Mouse (Mus musculus): ENCODE measurements around the gene Ankrd11.

Gene Ankrd11

DNA sequence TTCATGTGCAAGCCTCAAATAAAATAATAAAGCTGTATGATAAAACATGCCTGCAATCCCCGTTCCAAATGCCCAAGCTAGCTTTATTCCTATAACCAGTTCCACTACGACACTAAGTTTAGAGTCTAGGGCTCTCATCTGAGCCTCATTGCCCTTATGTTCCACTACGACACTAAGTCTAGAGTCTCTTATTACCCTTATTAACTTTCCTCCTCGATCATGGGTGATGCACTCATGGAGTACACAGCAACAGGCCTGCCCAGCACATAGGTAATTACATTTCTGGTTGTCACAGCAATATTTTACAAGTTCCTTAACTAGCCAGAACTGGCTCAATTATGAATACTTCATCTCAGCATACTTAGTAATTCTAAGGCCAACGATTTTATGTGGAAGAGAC lies 36.3 kb downstream of the Ankrd11 start:
- DNase-seq (ENCODE audit: extremely low read depth, low read depth, low spot score): no peak

DNA sequence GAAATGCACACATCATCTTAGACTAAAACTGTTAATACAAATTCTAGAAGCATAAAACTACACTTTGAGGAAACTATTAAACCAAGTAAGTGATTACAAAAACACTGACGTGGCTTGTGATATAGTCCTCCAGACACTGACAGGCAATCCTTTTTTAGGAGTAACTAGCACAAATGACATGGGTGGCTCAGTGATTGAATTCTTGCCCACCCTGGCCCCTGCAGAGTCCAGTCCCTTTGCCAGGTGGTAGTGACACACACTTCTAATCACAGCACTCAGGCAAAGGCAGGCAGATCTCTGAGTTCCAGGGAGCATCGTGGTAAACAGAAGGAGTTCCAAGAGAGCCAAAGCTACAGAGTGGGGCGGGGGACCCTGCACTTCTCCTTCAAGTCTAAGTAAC lies 36.7 kb downstream of the Ankrd11 start:
- DNase-seq (ENCODE audit: extremely low read depth, low read depth, low spot score): no peak

DNA sequence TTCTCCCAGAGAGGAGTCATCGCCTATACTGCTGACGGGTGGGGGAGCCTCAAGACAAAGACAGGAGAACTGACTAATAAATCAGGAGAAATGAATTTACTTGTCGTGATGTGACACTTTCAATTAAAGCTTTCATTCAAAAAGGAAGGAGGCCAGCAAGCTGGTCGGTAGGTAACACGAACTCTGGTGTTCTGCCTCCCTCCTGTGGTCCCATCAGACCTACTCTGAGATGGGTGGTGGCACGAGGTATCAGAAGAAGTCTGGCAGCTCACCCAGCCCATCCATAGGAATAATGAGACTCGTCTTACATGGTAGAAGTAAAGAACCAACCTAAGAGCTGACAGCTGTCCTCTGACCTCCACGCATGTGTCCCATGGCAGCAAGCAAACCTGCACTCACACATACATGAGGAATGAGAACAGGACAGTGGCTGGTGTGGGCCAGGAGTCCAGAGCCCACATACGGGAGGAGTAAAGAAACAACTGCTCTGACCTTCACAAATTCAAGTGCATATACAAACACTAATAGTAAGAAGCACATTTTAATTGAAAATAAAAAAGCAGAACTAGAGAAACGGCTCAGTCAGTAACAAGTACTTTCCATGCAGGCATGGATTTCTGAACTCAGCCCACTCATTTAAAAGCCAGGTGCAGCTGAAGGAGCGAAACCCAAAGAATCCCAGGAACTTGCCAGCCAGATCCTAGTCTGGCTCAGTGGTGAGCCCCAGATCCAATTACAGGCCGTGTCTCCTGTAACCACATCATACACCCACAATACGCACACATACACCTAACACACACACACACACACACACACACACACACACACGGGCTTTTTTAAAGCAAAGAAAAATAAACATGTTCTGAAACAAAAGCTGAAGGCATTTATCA lies 37.8 kb downstream of the Ankrd11 start:
- DNase-seq (ENCODE audit: extremely low read depth, low read depth, low spot score): no peak

DNA sequence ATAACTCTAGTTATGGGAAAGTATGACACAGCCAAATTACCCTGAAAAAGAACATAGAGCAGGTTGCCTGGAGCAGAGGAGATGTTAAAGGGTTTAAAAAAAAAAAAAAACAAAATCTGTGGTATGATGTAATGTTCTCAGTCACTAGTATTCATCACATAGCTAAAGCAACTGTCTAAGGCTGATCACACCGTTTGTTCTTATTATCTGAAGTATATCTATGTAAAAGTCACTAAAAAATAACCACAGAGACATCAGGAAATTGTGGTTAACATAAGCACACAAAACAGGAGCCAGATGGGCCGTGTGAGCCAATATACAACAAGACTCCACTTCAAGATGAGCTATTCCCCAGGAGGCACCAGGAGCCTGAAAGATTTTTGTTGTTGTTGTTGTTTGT lies 41.8 kb downstream of the Ankrd11 start:
- DNase-seq (ENCODE audit: extremely low read depth, low read depth, low spot score): no peak

DNA sequence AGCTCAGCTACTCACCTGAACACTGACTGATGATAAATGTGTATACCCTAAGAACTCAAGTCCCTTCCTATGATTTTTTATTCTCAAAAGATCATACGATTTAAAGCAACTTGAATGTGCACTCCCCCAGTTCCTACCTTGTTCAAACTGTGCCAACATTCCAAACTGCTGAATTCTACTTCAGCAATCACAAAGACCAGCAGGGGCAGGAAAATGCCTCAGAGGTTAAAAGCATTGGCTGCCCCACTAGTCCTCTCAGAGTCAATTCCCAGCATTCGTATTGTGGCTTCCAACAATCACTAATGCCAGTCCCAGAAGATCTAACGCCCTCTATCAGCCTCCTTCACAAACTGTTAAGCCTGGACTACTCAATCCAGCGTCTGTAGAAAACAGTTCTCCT lies 44.1 kb downstream of the Ankrd11 start:
- no peak for DNase-seq (ENCODE audit: extremely low read depth, low read depth, low spot score)

DNA sequence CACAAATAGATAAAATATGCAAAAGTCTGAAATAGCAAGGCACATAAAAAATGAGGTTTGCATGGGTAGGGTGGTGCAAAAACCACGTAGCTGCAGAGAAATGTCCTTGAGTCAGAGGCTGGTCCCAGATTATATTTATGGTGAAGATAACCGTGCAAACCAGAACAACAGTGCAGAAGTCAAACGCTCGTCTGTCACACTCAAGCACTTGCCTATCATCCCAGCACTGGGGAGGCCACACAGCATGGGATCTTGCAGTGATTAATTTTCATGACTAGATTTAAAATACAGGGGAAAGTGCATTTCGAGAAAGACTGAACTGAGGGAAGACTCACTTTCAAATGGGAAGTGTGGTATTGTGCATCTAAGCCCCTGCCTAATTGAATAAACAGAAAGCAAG lies 48.3 kb downstream of the Ankrd11 start:
- no peak for DNase-seq (ENCODE audit: extremely low read depth, low read depth, low spot score)

DNA sequence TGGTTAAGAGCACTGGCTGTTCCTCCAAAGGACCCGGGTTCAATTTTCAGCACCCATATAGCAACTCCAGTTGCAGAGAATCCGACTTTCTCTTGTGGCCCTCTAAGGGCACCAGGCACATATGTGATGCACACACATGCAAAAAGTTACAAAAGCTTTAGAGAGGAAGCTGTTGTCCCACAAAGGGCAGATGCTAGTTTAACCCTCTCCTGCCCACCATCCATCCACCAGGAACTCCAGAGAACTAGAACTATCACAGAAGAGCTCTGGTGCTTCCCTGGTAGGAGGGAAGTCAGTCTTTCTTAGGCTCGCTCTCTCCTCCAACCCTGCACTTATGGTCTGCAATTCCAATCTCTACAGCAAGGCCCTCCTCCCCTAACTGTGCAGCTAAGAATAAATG lies 49.0 kb downstream of the Ankrd11 start:
- no peak for DNase-seq (ENCODE audit: extremely low read depth, low read depth, low spot score)

DNA sequence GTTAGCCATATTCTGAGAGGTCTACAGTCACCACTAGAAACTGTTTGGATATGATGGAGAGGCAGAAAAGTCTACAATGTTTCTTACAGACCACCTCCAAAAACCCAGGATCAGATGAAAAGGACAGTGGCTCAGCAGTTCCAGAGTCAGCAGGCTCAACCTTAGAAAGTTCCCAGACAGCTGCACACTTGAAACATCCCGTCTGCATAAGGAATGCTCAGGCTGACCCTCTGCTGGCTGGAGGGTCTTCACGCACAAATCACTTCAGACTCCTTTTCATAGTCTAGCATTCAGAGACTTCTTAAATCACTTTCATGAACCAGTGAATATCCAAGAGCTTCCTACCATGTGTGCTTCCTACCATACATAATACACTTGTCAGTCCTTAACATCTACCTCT lies 49.8 kb downstream of the Ankrd11 start:
- DNase-seq (ENCODE audit: extremely low read depth, low read depth, low spot score): no peak

DNA sequence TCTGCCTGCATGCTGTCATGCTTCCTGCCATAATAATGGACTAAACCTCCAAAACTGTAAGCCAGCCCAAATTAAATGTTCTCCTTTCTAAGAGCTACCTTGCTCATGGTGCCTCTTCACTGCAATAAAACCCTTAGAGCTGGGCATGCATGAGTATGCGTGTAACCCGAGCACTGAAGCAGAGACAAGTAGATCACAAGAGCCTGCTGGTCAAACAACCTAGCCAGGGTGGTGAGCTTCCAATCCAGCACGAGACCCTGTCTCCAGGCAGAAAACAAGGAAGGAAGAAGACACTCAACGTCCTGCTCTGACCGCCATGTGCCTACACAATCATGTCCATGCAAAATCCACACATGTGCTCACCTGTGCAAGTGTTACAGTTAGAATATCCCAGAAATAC lies 50.7 kb downstream of the Ankrd11 start:
- DNase-seq (ENCODE audit: extremely low read depth, low read depth, low spot score): no peak

DNA sequence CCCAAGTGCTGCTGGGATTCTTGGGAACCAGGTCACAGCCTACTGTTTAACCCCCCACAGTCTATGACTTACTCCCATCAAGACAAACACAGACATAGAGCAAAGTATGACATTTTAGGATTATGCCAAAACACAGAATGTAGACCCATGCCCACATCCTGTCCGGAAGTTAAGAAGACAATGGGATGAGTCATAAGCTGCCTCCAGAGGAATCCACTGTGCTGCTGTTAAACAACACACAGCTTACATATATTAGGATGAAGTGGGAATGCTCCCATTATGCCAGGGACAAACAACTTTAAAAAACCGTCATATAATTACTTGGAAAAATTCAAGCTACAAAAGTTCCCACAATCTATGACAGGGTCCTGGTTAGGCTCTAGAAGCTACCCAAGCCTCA lies 52.1 kb downstream of the Ankrd11 start:
- DNase-seq (ENCODE audit: extremely low read depth, low read depth, low spot score): no peak

DNA sequence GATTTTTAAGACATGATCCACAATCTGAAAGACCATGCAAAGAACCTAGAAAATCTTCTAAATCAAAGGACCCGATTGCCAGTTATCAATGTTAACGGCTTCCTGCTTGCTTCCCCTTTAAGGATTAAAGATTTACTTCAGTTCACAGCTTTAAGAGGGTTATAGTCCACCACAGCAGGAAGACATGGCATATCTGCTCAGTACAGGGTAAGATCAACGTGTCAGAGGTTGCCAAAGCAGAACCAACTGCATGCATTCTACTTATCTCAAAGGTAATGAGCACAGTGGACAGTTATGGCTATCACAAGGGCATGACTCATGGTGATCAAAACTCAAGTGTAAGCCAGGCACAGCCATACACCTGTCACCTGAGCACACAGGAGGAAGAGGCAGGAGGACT lies 53.1 kb downstream of the Ankrd11 start:
- DNase-seq (ENCODE audit: extremely low read depth, low read depth, low spot score): no peak

DNA sequence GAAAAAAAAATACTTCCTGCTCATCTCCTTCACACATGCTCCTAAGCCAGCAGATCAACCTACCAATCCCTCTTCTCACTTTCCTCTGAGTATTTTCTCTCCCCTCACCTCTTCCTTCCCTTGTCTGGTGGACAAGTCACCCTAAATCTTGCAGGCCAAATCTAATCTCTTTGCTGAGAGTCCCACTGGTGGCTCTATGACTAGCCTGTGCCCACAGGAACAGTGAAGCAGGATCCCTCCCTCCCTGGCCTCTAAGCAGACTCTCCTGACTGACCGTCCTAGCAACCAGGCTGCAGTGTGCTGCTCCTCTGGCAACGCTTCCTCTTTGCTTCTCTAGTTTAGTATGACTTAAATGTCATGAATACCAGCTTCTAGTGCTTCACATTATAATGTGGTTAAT lies 54.8 kb downstream of the Ankrd11 start:
- DNase-seq (ENCODE audit: extremely low read depth, low read depth, low spot score): no peak

DNA sequence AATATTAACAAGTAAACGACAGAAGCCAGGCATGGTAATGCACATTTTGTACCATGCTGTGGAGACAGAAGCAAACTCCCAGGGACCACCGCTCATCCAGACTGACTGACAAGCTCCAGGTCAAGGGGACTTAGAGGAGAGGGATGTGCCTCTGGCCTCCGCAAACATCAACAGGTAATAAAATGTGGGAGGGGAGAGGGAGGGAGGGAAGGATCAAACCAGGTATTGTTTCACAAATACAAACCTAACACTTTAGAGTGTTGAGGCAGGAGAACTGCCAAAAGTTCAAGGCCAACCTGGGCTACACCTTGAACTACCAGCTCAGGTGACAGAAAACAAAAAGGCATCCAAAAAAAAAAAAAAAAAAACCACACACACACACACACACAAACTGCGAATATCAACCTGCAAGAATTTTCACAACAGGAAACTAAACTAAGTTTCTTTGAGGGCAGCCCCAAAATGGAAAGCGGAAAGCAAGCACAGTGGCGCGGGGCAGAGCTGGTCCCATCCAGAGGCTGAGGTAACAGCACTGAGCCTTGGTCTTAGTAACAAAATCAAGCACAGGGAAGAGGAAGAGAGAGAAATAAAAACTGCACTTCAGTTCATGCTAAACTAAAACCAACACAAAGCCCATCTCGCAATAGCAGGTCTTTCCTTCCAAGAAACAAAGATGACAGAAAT lies 55.4 kb downstream of the Ankrd11 start:
- DNase-seq (ENCODE audit: extremely low read depth, low read depth, low spot score): no peak

DNA sequence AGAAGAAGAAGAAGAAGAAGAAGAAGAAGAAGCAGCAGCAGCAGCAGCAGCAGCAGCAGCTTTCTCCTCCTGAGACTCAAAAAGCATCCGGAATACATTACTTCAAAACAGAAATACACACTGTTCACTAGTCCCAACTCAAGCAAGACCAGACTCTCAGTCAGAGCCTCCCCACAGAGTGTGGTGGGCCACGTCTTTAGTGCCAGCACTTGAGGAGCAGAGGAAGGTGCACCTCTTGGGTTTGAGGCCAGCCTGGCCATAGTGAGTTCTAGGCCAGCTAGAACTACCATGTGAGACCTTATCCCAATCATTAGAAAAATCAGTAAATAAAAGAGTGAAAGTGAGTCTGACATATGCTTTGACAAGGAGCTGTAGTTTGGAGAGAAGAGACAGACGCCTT lies 57.9 kb downstream of the Ankrd11 start:
- DNase-seq (ENCODE audit: extremely low read depth, low read depth, low spot score): no peak

DNA sequence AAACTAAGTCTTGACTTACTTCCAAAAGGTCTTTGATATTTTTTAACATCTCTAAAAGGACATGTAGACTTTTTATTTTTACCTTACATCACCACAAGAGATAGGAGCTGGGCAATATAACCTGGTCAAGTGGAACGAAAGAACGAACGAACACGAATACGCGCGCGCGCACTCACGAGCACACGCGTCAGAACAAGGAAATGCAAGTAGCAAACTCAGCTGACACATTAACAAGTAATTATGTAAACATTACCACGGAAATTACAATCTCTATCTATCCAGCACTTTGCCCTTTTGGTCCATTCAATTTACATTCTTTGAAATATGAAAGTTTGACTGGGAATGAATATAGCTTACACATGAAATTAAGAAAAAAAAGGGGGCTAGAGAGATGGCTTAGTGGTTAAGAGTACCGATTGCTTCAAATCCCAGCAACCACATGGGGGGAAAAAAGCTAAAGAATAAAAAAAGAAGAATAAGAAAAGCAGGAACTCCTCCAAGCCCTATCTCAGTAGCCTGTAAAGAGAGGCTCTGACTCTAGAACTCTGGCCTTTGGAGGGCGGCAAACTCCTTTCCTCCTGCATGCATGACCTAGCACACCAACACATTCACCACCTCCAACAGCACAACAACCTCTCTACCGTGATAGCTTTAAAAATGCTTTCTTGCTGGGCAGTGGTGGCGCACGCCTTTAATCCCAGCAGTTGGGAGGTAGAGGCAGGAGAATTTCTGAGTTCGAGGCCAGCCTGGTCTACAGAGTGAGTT lies 58.7 kb downstream of the Ankrd11 start:
- DNase-seq (ENCODE audit: extremely low read depth, low read depth, low spot score): no peak

DNA sequence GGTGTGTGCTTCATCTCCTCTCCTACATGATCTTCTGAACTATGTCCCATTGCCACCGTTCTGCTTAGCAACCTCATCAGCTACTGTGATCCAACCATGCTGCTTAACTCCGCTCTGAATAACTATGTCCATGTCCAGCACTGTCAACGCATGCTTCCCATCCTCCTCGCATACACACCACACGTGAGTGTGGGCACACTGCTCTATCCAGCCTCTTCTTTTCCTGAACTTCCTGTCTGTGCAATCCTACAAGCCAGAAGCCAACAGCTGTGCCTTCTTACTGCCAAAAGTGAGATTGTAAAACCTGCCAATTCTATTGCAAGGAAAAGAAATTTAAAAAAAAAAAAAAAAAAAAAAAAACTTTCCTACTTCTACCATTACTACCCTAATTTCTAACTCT lies 60.4 kb downstream of the Ankrd11 start:
- no peak for DNase-seq (ENCODE audit: extremely low read depth, low read depth, low spot score)

DNA sequence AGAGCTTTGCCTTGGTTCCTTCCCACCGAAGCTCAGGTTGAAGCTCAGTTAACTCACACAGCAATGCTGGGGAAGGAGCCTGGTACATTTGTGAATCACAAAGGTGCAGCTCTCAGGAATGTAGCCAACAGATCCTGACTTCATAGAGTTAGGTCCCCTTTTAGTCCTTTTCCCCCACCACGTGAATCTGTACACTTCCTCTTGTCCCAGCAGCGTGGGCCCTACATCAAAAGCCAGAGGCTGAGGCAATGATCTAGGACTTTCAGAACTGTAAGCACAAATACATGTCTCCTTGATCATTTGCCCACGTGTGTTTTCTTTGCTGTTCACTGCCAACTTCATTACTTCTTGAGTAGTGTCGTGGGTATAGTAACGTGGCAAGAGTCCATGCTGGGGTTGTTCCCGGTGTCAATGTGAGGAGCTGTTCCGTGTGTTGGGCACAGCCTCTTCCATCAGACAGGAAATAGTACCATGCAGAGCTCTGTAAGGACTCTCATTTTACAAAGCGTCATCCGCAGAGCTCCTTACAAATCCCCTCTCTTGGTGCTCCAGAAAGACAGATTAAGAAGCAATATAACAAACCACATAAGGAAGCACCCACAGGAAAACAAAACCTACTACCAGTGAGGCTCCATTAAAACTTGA lies 62.1 kb downstream of the Ankrd11 start:
- no peak for DNase-seq (ENCODE audit: extremely low read depth, low read depth, low spot score)

DNA sequence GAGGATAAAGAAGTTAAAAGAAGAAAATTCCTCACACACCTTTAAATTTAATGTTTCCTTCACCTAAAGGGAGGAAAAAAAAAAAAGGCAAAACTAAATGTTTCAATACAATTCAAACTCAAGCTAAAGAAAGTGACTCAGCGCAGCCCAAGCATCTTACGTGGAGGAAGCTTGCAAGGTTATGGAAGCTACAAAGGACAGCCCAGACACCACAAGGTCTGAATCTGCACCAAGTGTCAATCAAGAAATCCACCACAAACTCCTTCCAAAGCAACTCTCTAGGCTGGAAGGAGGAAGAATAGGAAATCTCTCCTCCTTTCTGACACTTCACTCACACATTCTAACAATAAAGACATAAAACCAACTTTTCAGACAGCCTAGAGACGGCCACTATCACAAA lies 62.7 kb downstream of the Ankrd11 start:
- DNase-seq (ENCODE audit: extremely low read depth, low read depth, low spot score): no peak

DNA sequence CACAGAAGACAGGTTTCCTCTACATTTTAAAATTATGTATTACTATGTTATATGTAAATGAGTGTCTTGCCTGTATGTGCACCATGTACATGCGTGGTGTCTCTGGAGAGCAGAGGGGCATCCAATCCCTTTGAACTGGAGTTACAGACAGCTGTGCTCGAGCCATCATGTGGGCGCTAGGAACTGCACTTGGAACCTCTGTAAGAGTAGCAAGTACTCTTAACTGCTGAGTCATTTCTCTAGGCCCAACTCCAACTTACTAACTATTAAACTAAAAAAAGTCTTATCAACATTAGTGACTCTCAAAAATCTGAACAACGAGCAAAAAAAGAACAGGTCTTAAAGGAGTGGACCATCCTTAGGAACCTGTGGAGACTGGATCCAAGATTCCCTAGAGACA lies 66.0 kb downstream of the Ankrd11 start:
- no peak for DNase-seq (ENCODE audit: extremely low read depth, low read depth, low spot score)

DNA sequence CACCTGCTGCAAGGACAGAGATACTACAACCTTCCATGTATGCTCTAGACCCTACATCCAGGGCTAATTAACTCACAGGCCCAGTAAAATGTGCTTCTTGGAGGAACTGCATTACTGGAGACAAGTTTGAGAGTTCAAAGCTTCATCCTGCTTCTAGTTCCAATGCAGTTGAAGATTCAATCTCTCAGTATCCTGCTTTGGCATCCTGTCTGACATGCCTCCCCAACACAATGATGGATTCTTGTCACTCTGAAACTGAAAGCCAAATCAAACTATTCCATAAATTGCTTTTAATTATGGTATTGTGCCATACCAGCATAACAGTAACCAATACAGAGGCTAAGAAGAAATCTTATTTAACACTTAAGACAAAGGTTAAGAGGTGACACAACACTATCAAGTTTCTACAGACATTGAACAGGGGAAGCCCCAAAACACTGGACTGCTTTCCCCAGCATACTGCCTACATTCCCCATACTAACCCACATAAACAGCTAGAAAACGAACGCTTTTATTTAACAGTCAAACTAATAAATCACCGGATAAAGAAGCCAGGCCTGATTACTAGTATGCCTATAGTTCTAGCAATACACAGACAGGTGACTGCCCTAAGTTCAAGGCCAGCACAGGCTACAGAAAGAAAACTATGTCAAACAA lies 72.0 kb downstream of the Ankrd11 start:
- no peak for DNase-seq (ENCODE audit: extremely low read depth, low read depth, low spot score)

DNA sequence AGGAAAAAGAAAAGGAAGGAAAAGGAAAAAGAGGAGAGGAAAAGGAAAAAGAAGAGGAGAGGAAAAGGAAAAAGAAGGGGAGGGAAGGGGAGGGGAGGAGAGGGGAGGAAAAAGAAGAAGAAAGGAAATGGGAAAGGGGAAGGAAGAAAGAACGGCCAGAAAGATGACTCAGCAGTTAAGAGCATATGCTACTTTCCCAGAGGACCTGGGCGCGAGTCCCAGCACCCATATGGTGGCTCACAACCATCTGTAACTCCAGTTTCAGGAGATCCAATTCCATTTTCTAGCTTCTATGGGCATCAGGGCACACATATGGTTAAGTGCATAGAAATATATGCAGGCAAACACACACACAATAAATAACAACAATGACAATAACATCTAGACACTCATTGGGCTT lies 73.9 kb downstream of the Ankrd11 start:
- DNase-seq (ENCODE audit: extremely low read depth, low read depth, low spot score): no peak
